Mouse (Mus musculus): ENCODE data around the gene Rras2.

GRCm38 (mm10) chr7:114103152-114103551 lies 14.4 kb downstream of the Rras2 start:
- TF ChIP-seq POLR2A (IDR thresholded peaks at IDR 0.05; ENCODE audit: extremely low read depth, insufficient read depth, low read length) = no peak
- no peak for TF ChIP-seq CTCF (IDR thresholded peaks at IDR 0.05; ENCODE audit: low read depth, low read length)

All from liver, adult 2 months (tissue).